In the genomic region with DNA sequence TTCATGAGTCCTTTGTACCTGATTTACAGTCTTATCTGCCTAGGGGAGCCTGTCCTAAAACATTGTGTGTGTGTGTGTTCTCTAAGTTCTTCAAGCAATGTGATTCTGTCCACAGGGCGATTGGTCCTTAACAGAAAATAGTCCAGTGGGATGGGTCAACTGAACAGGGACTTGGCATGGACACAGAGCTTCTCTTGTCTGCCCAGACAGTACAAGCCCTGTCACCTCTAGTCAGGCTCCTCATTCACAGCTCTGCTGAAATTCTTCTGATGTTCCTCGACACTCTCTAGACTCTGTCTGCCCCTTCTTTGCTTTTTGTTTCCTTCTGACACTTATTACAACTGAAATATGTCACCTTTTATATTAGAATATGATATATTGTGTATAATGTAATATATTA, we compare ENCODE assay signal across 26 mouse cellular contexts.
"Had no signal": no experiment of that assay in that cellular context is flagged by ENCODE, and none has a peak within 500 bp of the region (broad histone marks: within the 10 kb centered on the region; RNA-seq: fewer than 3 reads in every experiment).

No protein-coding gene starts in this region.

- H3K36me3 ChIP-seq: heart, embryonic 13.5 days; heart, embryonic 15.5 days; hindbrain, embryonic 12.5 days; hindbrain, embryonic 15.5 days; kidney, embryonic 15.5 days; limb, embryonic 13.5 days; limb, embryonic 15.5 days; liver, embryonic 12.5 days had no signal

- H3K4me1 ChIP-seq: heart, embryonic 13.5 days; heart, embryonic 15.5 days; hindbrain, embryonic 12.5 days; hindbrain, embryonic 15.5 days; kidney, embryonic 15.5 days; limb, embryonic 13.5 days; limb, embryonic 15.5 days; liver, embryonic 12.5 days had no signal

- H3K4me3 ChIP-seq: heart, adult 2 months; heart, embryonic 13.5 days; heart, embryonic 15.5 days; hindbrain, embryonic 12.5 days; hindbrain, embryonic 15.5 days; kidney, embryonic 15.5 days; limb, embryonic 13.5 days; limb, embryonic 15.5 days; liver, embryonic 12.5 days had no signal

- H3K4me2 ChIP-seq: heart, embryonic 11.5 days; heart, embryonic 13.5 days; heart, embryonic 15.5 days; hindbrain, embryonic 12.5 days; hindbrain, embryonic 15.5 days; kidney, embryonic 15.5 days; limb, embryonic 13.5 days; limb, embryonic 15.5 days; liver, embryonic 12.5 days had no signal

- H3K27me3 ChIP-seq: heart, embryonic 13.5 days; heart, embryonic 15.5 days; hindbrain, embryonic 12.5 days; hindbrain, embryonic 15.5 days; limb, embryonic 13.5 days; limb, embryonic 15.5 days; liver, embryonic 12.5 days had no signal

- H3K27ac ChIP-seq: heart, adult 2 months; heart, embryonic 13.5 days; heart, embryonic 15.5 days; hindbrain, embryonic 12.5 days; hindbrain, embryonic 15.5 days; kidney, embryonic 15.5 days; kidney, postnatal 0 days; limb, embryonic 13.5 days; limb, embryonic 15.5 days; liver, embryonic 12.5 days; liver, embryonic 14.5 days had no signal

- H3K9ac ChIP-seq: heart, embryonic 13.5 days; heart, embryonic 15.5 days; hindbrain, embryonic 12.5 days; hindbrain, embryonic 15.5 days; kidney, embryonic 15.5 days; limb, embryonic 13.5 days; limb, embryonic 15.5 days; liver, embryonic 12.5 days; liver, embryonic 14.5 days had no signal

- H3K9me3 ChIP-seq: heart, embryonic 13.5 days; heart, embryonic 15.5 days; hindbrain, embryonic 12.5 days; hindbrain, embryonic 15.5 days; kidney, embryonic 15.5 days; limb, embryonic 13.5 days; limb, embryonic 15.5 days; liver, embryonic 12.5 days had no signal

- ATAC-seq: intestine, embryonic 16.5 days; liver, embryonic 12.5 days had no signal

- DNase-seq: gastrocnemius, postnatal 14 days; gastrocnemius, postnatal 36 days; heart, adult 11 months; heart, adult 2 months; heart, postnatal 14 days; heart, postnatal 36 days; kidney, adult 11 months; kidney, adult 2 months; kidney, adult 9 months; kidney, postnatal 14 days; kidney, postnatal 36 days; layer of hippocampus, adult 9-11 months; layer of hippocampus, postnatal 36 days; left cerebral cortex, postnatal 4 days had no signal
